Mouse (Mus musculus) cerebellum, adult 11-12 months (tissue): Measurements from ENCODE around the gene Pdik1l.

Experiments used
- DNase-seq: peaks from one replicate; pipeline ENCODE4 v3.0.0; 2022

Pdik1l gene

DNA sequence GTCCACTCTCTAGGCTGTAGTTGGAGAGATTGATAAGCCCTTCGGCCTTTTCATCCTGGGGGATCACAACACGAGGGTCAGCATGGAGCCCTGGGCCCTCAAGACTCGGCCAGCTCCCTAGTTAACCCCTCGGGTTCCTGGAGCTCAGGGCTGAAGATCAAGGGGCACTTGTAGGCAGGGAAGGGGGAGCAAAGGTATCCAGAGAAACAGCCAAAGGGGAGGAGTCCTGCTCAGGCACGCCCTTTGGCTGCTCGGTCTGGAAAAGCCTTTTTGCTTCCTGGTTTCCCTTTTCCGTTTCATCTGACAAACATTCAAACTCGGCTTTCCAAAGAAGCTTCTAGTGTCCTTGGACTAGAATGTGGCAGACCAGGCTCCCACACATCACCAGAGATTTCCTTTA lies 57.3 kb downstream of the Pdik1l start:
- DNase-seq = no peak

GRCm38 (mm10) chr4:134227194-134227593 lies 60.5 kb downstream of the Pdik1l start, which contains the start of gene Catsper4:
TSS of gene Catsper4 (minus strand) at chr4:134227383.
- DNase-seq = no peak
